Mouse (Mus musculus) hindbrain, embryonic 13.5 days (tissue): ENCODE measurements around the gene Psme2. TPM values are rescaled to one million over a fixed set of nuclear protein-coding genes. Genes with fewer than 3 reads are reported as not detected.

Experiments used
- ATAC-seq: fragments of 200-750 bp; cut with Nextera tagmentation; 2 replicates; pipeline ENCODE4 v1.8.0; 2017; ENCODE audit warnings: moderate TSS enrichment; ENCODE audit not compliant: low FRiP score
- H3K27ac ChIP-seq: fragments of 300-500 bp; sonication (generic); 2 replicates; pipeline ENCODE4 v1.5.1; 2015; ENCODE audit warnings: inconsistent platforms, mild to moderate bottlenecking, moderate library complexity
- H3K27me3 ChIP-seq: fragments of 300-500 bp; sonication (generic); 2 replicates; pipeline ENCODE4 v1.6.1; 2015; ENCODE audit warnings: mild to moderate bottlenecking, inconsistent platforms
- H3K36me3 ChIP-seq: fragments of 300-500 bp; sonication (generic); 2 replicates; pipeline ENCODE4 v1.6.1; 2015; ENCODE audit warnings: mild to moderate bottlenecking, inconsistent platforms
- H3K4me1 ChIP-seq: fragments of 300-500 bp; sonication (generic); replicated peaks from 2 replicates; pipeline ENCODE4 v1.6.1; 2015; ENCODE audit warnings: inconsistent platforms
- H3K4me2 ChIP-seq: fragments of 300-500 bp; sonication (generic); 2 replicates; pipeline ENCODE4 v1.6.1; 2015; ENCODE audit warnings: inconsistent platforms, mild to moderate bottlenecking, moderate library complexity
- H3K4me3 ChIP-seq: fragments of 300-500 bp; sonication (generic); 2 replicates; pipeline ENCODE4 v1.5.1; 2015; ENCODE audit warnings: mild to moderate bottlenecking, inconsistent platforms
- H3K9ac ChIP-seq: fragments of 300-500 bp; sonication (generic); 2 replicates; pipeline ENCODE4 v1.6.1; 2015; ENCODE audit warnings: mild to moderate bottlenecking, inconsistent platforms
- H3K9me3 ChIP-seq: fragments of 300-500 bp; sonication (generic); 2 replicates; pipeline ENCODE4 v1.6.1; 2016; ENCODE audit warnings: inconsistent platforms
- WGBS: fragments of 180-500 bp; shearing (Covaris S2); methylation state at CpG from one replicate; pipeline ENCODE4 v1.1.7; 2015; 5-methylcytosine and 5-hydroxymethylcytosine counted together
- polyA plus RNA-seq: library from polyadenylated mRNA; unstranded; fragments of >200 nt; fragmentation: Nextera tagmentation; extraction: Ambion mirVana; gene quantifications from 2 replicates; pipeline ENCODE4 v1.2.1, GENCODE M21; 2015

Gene Psme2
- 198 and 215 TPM in 2 replicates for polyA plus RNA-seq

DNA sequence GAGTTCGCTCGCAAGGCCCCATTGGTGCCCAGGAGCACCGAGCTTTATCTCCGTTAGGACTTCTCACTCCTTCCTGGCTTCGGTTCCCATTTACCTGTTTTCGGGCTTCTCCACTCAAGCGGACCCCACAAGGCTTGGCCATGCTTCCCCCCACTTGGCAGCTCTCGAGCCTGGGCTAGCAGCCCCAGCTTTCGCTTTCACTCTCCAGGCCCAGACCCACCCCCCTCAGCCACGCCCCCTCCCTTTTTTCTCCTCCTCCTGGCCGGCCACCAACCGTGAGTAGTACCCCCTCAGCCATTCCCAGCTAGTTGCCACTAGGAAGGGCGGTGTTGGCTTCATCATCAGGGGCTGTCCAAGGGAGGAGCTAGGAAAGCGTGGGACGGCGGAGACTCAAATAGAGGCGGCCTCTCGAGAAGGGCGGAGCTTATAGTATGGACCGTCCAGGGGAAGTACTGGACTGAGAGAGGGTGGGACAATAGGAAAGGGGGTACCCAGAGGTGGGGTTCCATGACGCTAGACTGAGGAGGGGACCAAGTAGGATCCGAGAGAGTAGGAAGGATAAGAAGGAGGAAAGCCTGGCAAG, at the start of gene Psme2:
Psme2 (minus strand) TSS at position 366 of the 583 bp plus-strand sequence.
- H3K27me3 ChIP-seq: 0 out of 2 replicates have a peak, but pooled peaks cover under 1% of the 10 kb centered on the region
- 0% methylated on average over 22 of the region's 22 CpGs for WGBS
- H3K4me3 ChIP-seq: peak within 1 kb of the TSS; percentile 96
- peak; percentile 97 for ATAC-seq
- H3K9me3 ChIP-seq: no peaks in the 10 kb centered on the region
- peaks cover 37% of the 10 kb centered on the region for H3K36me3 ChIP-seq
- H3K4me2 ChIP-seq: peak within 1 kb of the TSS; percentile 87
- peaks cover 41% of the 10 kb centered on the region for H3K4me1 ChIP-seq
- peak within 1 kb of the TSS; percentile 94 for H3K9ac ChIP-seq
- H3K27ac ChIP-seq: peak within 1 kb of the TSS; percentile 94

- no peak within 1 kb of the TSS for H3K27ac ChIP-seq
- H3K4me2 ChIP-seq: no peak within 1 kb of the TSS
- no peaks in the 10 kb centered on the region for H3K27me3 ChIP-seq
- peaks cover 35% of the 10 kb centered on the region for H3K4me1 ChIP-seq
- 94% methylated on average over 9 of the region's 9 CpGs for WGBS
- H3K36me3 ChIP-seq: peaks cover 68% of the 10 kb centered on the region
- ATAC-seq: no peak
- no peak within 1 kb of the TSS for H3K4me3 ChIP-seq
- H3K9ac ChIP-seq: 0 out of 2 replicates have a peak within 1 kb of the TSS, but pooled peaks have one; percentile 24
- H3K9me3 ChIP-seq: no peaks in the 10 kb centered on the region
Measured at GRCm38 (mm10) chr14:55637795-55638194, 46.9 kb upstream of the Psme2 start, which contains the start of gene Gm49378. Gm49378 (minus strand) TSS chr14:55637895.

DNA sequence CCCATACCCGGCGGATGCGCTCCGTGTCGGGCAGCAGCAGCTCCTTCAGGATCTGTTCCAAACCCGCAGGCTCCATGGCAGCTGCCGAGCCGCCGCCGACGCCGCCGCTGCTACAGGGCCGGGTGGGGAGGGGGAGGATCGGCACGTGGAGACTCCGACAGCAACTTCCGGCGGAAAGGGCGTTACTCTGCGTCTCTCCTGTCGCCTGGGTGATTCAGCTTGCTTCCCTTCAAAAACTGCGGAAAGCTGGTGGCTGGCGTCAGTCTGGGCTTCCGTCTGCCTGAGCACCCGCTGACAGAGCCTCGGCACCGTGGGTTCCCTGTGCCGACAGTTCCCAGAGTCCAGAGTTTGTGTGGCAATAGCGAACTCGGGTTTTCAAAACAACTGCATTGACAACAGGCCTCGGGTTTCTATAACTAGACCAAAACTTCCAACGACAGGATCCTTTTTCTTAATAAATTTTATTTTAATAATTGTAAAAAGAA, 44.7 kb upstream of the Psme2 start, which contains the start of gene Ipo4:
Ipo4 (minus strand) TSS at position 435 of the 485 bp plus-strand sequence.
- Histone ChIP-seq H3K9ac (peak within 1 kb of the TSS; percentile 89), H3K36me3 (peaks cover 80% of the 10 kb centered on the region), H3K4me1 (peaks cover 20% of the 10 kb centered on the region), H3K4me2 (peak within 1 kb of the TSS; percentile 93), H3K9me3 (no peaks in the 10 kb centered on the region), H3K27ac (peak within 1 kb of the TSS; percentile 87), H3K4me3 (peak within 1 kb of the TSS; percentile 73), H3K27me3 (no peaks in the 10 kb centered on the region)
- WGBS: 2% methylated on average over 33 of the region's 33 CpGs
- peak; percentile 88 for ATAC-seq

DNA sequence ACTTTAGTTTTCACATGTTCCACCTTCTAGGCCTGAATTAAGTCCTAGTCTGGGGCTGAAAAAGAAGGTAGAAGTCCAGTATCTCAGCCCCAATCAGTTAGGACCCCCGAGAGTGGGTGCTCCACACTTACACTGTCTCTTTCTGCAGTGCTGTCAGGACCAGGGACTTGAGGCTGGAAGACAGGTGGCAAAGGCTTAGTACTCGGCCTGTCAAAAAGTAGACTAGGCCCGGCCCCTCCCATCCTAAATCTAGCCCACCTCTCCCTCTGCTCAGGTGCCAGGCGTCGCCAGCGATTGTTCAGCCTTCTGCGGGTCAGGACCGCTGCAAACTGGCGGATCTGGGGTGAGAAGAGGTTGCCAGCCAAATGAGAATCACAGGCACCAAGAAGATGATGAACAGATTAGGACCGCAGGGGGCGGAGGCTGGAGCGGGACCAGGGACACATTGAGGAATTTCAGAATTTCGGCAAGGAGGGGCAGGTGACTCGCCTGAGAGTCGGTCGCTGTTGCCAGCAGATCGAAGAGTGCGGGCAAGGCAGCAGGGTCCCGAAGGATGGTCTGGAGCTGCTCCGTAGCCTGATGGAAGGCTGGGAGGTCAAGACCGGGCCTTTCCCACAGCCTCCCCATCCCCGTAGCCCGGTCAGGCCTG, 44.1 kb upstream of the Psme2 start:
- Histone ChIP-seq H3K4me1 (peaks cover 20% of the 10 kb centered on the region), H3K4me2 (peak overlapping the region; percentile 93), H3K36me3 (peaks cover 80% of the 10 kb centered on the region), H3K4me3 (peak overlapping the region; percentile 73), H3K9ac (peak overlapping the region; percentile 89), H3K27ac (peak overlapping the region; percentile 87), H3K9me3 (no peaks in the 10 kb centered on the region), H3K27me3 (no peaks in the 10 kb centered on the region)
- 3% methylated on average over 23 of the region's 23 CpGs for WGBS
- ATAC-seq: peak; percentile 76

DNA sequence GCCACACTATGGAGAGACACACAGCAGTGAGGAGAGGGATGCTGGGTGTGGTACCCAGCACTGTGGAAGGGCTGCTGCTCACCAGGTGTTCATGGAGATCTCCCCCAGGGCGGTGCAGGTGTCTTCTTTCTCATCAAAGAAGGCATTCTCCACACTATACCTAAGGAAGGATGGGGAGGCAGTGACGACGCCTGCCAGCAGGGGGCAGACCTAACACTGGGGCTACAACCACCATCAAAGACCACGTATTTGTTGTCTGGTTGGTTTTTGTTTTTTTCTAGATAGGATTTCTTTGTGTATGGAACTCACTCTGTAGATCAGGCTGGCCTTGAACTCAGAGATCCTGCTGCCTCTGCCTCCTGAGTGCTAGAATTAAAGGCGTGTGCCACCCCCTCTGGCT, 38.4 kb upstream of the Psme2 start:
- ATAC-seq: no peak
- Histone ChIP-seq H3K9me3 (no peaks in the 10 kb centered on the region), H3K9ac (no peak overlapping the region), H3K4me3 (no peak overlapping the region), H3K27me3 (no peaks in the 10 kb centered on the region), H3K36me3 (peaks cover 99% of the 10 kb centered on the region), H3K4me1 (peaks cover 5% of the 10 kb centered on the region), H3K27ac (no peak overlapping the region), H3K4me2 (no peak overlapping the region)
- WGBS: 57% methylated on average over 5 of the region's 5 CpGs

GRCm38 (mm10) chr14:55628077-55628827, 37.3 kb upstream of the Psme2 start:
- WGBS: 93% methylated on average over 27 of the region's 27 CpGs
- ATAC-seq: no peak

GRCm38 (mm10) chr14:55618486-55619195, 27.7 kb upstream of the Psme2 start:
- WGBS: 51% methylated on average over 22 of the region's 22 CpGs
- Histone ChIP-seq H3K9me3 (no peaks in the 10 kb centered on the region), H3K4me2 (peak overlapping the region; percentile 42), H3K27me3 (no peaks in the 10 kb centered on the region), H3K4me1 (peaks cover 4% of the 10 kb centered on the region; the same call in 1 of the 2 replicates), H3K36me3 (peaks cover 8% of the 10 kb centered on the region), H3K9ac (peak overlapping the region; percentile 46), H3K4me3 (peak overlapping the region; percentile 33), H3K27ac (peak overlapping the region; percentile 12; the same call in 1 of the 2 replicates)
- ATAC-seq: peak; percentile 51; the same call in 1 of the 2 replicates

More at GRCm38 (mm10) chr14:55628077-55628827, 37.3 kb upstream of the Psme2 start:
- Histone ChIP-seq H3K9ac (no peak overlapping the region), H3K4me3 (no peak overlapping the region), H3K4me1 (no peaks in the 10 kb centered on the region), H3K4me2 (no peak overlapping the region), H3K27ac (no peak overlapping the region), H3K9me3 (no peaks in the 10 kb centered on the region), H3K36me3 (peaks cover 99% of the 10 kb centered on the region), H3K27me3 (no peaks in the 10 kb centered on the region)

GRCm38 (mm10) chr14:55617822-55618221, 26.9 kb upstream of the Psme2 start, which contains the start of gene Rec8:
Rec8 (plus strand) TSS chr14:55618037.
- Histone ChIP-seq H3K27me3 (no peaks in the 10 kb centered on the region), H3K9ac (peak within 1 kb of the TSS; percentile 46)

DNA sequence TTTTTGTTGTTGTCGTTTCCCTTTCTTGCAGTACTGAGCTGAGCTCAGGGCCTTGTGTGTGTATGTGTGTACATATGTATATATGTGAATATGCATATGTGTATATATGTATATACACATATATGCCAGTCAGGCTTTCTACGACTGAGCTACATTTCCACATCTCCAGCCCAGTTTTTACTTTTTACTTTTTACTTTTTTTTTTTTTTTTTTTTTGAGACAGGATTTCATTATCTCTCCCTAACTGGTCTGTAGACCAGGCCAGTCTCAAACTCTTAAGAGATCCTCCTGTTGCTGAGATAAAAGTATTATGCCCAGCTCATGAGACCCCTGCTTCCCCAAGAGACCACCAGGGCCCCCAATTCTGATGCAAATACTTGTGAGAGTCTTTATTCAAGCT, 25.9 kb upstream of the Psme2 start:
- no peak for ATAC-seq
- Histone ChIP-seq H3K27ac (no peak overlapping the region), H3K4me3 (no peak overlapping the region), H3K9ac (no peak overlapping the region), H3K4me1 (peaks cover 4% of the 10 kb centered on the region; the same call in 1 of the 2 replicates), H3K9me3 (no peaks in the 10 kb centered on the region), H3K4me2 (no peak overlapping the region), H3K27me3 (no peaks in the 10 kb centered on the region), H3K36me3 (no peaks in the 10 kb centered on the region)
- WGBS: 87% methylated on average over 2 of the region's 2 CpGs

More at GRCm38 (mm10) chr14:55617822-55618221, 26.9 kb upstream of the Psme2 start, which contains the start of gene Rec8:
- H3K4me2 ChIP-seq: peak within 1 kb of the TSS; percentile 42
- ATAC-seq: peak; percentile 91
- H3K4me3 ChIP-seq: peak within 1 kb of the TSS; percentile 33
- H3K9me3 ChIP-seq: no peaks in the 10 kb centered on the region
- peak within 1 kb of the TSS; percentile 12; the same call in 1 of the 2 replicates for H3K27ac ChIP-seq
- H3K4me1 ChIP-seq: peaks cover 4% of the 10 kb centered on the region; the same call in 1 of the 2 replicates
- WGBS: 20% methylated on average over 21 of the region's 21 CpGs
- H3K36me3 ChIP-seq: peaks cover 1% of the 10 kb centered on the region; the same call in 1 of the 2 replicates

- Histone ChIP-seq H3K27ac (no peak overlapping the region), H3K4me3 (no peak overlapping the region), H3K9me3 (no peaks in the 10 kb centered on the region), H3K27me3 (no peaks in the 10 kb centered on the region), H3K36me3 (0 out of 2 replicates have a peak, but pooled peaks cover 2% of the 10 kb centered on the region), H3K4me2 (no peak overlapping the region), H3K4me1 (peaks cover 4% of the 10 kb centered on the region; the same call in 1 of the 2 replicates), H3K9ac (no peak overlapping the region)
- ATAC-seq: no peak
- 38% methylated on average over 2 of the region's 2 CpGs for WGBS
Measured at GRCm38 (mm10) chr14:55615876-55616275, 25.0 kb upstream of the Psme2 start.

- 85% methylated on average over 7 of the region's 7 CpGs for WGBS
- Histone ChIP-seq H3K4me2 (no peak overlapping the region), H3K36me3 (peaks cover 10% of the 10 kb centered on the region), H3K9ac (no peak overlapping the region), H3K4me3 (no peak overlapping the region), H3K9me3 (no peaks in the 10 kb centered on the region), H3K27ac (no peak overlapping the region), H3K27me3 (no peaks in the 10 kb centered on the region), H3K4me1 (peaks cover 4% of the 10 kb centered on the region; the same call in 1 of the 2 replicates)
- no peak for ATAC-seq
Measured at GRCm38 (mm10) chr14:55614565-55615178, 23.8 kb upstream of the Psme2 start.
